Mouse (Mus musculus) ES-E14 (cell line): ENCODE data around the gene Gm10799. TPM values are rescaled to one million over a fixed set of nuclear protein-coding genes. Genes with fewer than 3 reads are reported as not detected.

Source experiments
- DNase-seq: peaks from one replicate; pipeline ENCODE4 v3.0.0-alpha.2; 2013; ENCODE audit warnings: low read depth, low spot score
- H3K27ac ChIP-seq: 2 replicates; pipeline ENCODE4 v1.5.1; 2012; ENCODE audit warnings: low read depth, mild to moderate bottlenecking, low read length, moderate library complexity, mixed read lengths; ENCODE audit not compliant: poor library complexity, insufficient read depth, severe bottlenecking
- H3K36me3 ChIP-seq: 2 replicates; pipeline ENCODE4 v1.6.1; 2012; ENCODE audit warnings: mild to moderate bottlenecking, low read length, moderate library complexity, mixed read lengths; ENCODE audit not compliant: control insufficient read depth, poor library complexity, insufficient read depth, severe bottlenecking
- H3K4me1 ChIP-seq, 2 experiments: fragments of 150-350 bp in 1 of 2; sonication (generic) in 1 of 2; 2 replicates each; pipeline ENCODE4 v1.6.1; 2012; ENCODE audit warnings: low read length in 2 of 2, mild to moderate bottlenecking in 1 of 2, mixed read lengths in 1 of 2; ENCODE audit not compliant: control insufficient read depth in 2 of 2, insufficient read depth in 2 of 2, poor library complexity in 1 of 2
- H3K4me3 ChIP-seq, 2 experiments: fragments of 150-350 bp in 1 of 2; sonication (generic) in 1 of 2; 2 replicates each; pipeline ENCODE4 v1.5.1; 2012; ENCODE audit warnings: low read length in 2 of 2, low read depth in 1 of 2, mild to moderate bottlenecking in 1 of 2, mixed read lengths in 1 of 2; ENCODE audit not compliant: insufficient read depth in 1 of 2, poor library complexity in 1 of 2, severe bottlenecking in 1 of 2
- H3K9ac ChIP-seq: 2 replicates; pipeline ENCODE4 v1.6.1; 2012; ENCODE audit warnings: low read depth, mild to moderate bottlenecking, low read length, mixed read lengths; ENCODE audit not compliant: poor library complexity, insufficient read depth, severe bottlenecking
- H3K9me3 ChIP-seq: fragments of 150-350 bp; sonication (generic); 2 replicates; pipeline ENCODE4 v1.6.1; 2012; ENCODE audit warnings: low read depth, mild to moderate bottlenecking, low read length; ENCODE audit not compliant: control insufficient read depth, insufficient read depth
- CHD2 ChIP-seq: IDR thresholded peaks from 2 replicates; pipeline ENCODE4 v1.6.1; 2014; ENCODE audit warnings: mild to moderate bottlenecking, low read depth, low read length, inconsistent platforms
- HCFC1 ChIP-seq: IDR thresholded peaks from 2 replicates; pipeline ENCODE4 v1.6.1; 2012; ENCODE audit warnings: low read length, inconsistent platforms, borderline replicate concordance; ENCODE audit not compliant: insufficient read depth
- MAFK ChIP-seq: IDR thresholded peaks from 2 replicates; pipeline ENCODE4 v1.6.1; 2014; ENCODE audit warnings: mild to moderate bottlenecking, low read depth, low read length, inconsistent platforms; ENCODE audit not compliant: insufficient read depth
- ZC3H11A ChIP-seq: IDR thresholded peaks from 2 replicates; pipeline ENCODE4 v1.6.1; 2012; ENCODE audit warnings: low read depth, mild to moderate bottlenecking, inconsistent platforms, low read length, borderline replicate concordance
- ZNF384 ChIP-seq: IDR thresholded peaks from 2 replicates; pipeline ENCODE4 v1.6.1; 2012; ENCODE audit warnings: low read depth, low read length, inconsistent platforms
- in situ Hi-C, 2 experiments: fragments of 600-800 bp; cut with MboI; formaldehyde crosslinking; loops; one replicate each; pipeline ENCODE4 v1.15.1; 2025; ENCODE audit warnings: low sequenced_read_pairs in 2 of 2, inconsistent platforms in 1 of 2; ENCODE audit not compliant: unreplicated experiment in 2 of 2
- total RNA-seq: library from RNA; depleted of rRNA; stranded (reverse); fragments of 300-350 nt; gene quantifications from 2 replicates; pipeline ENCODE4 v1.2.3, GENCODE M21; 2012; rRNA removed

Gene Gm10799
- total RNA-seq, 1 experiment = not detected

GRCm38 (mm10) chr2:104024656-104025055 is 43.7 kb downstream of the Gm10799 start:
- Histone ChIP-seq H3K9ac (no peak overlapping the region), H3K36me3 (no peaks in the 10 kb centered on the region), H3K4me1 (peaks cover 0 to 2% of the 10 kb centered on the region in 2 experiments; a peak in 1 of 4 replicates), H3K4me3 (no peak overlapping the region), H3K27ac (no peak overlapping the region), H3K9me3 (no peaks in the 10 kb centered on the region)
- no peak for DNase-seq
- TF ChIP-seq ZNF384 = no peak
- no peak for TF ChIP-seq CHD2
- in situ Hi-C loops = no loop called here

GRCm38 (mm10) chr2:104023096-104023495 is 45.3 kb downstream of the Gm10799 start:
- Histone ChIP-seq H3K4me1 (peaks cover 0 to 2% of the 10 kb centered on the region in 2 experiments; a peak in 1 of 4 replicates), H3K9ac (no peak overlapping the region), H3K4me3 (no peak overlapping the region), H3K27ac (no peak overlapping the region), H3K36me3 (no peaks in the 10 kb centered on the region), H3K9me3 (no peaks in the 10 kb centered on the region)
- TF ChIP-seq MAFK (no peak), ZNF384 (no peak), HCFC1 (no peak), CHD2 (no peak), ZC3H11A (no peak)
- DNase-seq = no peak
- in situ Hi-C loops = no loop called here

Other genes starting within 250 kb of the Gm10799 start
- 0.76 and 1.4 TPM in 2 replicates for gene Lmo2, start 110.6 kb downstream of the Gm10799 start, total RNA-seq
- gene Fbxo3, start 40.8 kb downstream of the Gm10799 start, total RNA-seq = 13.6 and 13.9 TPM in 2 replicates
- gene 4931422A03Rik, start 40.2 kb downstream of the Gm10799 start, total RNA-seq = 0.54 and 1.4 TPM in 2 replicates
- not detected in 2 replicates for gene Gm10912, start 2.7 kb downstream of the Gm10799 start, total RNA-seq
- 2.4 and 3.5 TPM in 2 replicates for gene Cd59b, start 1.3 kb upstream of the Gm10799 start, total RNA-seq
- gene Cd59a, start 27.3 kb upstream of the Gm10799 start, total RNA-seq = 6.4 and 7.3 TPM in 2 replicates
- gene A930018P22Rik, start 54.2 kb upstream of the Gm10799 start, total RNA-seq = 0.32 TPM in 1 of 2 replicates, not detected in the other